Mouse (Mus musculus) MEL (cell line): ENCODE measurements at regions not wholly inside any gene's neighbourhood (a gene's known extent, or its start where the extent isn't known, plus 50 kb on each side); places are given as distances from the start of the nearest gene placed in this dataset.
A peak's percentile ranks its signal among the peaks of the same experiment; 100 is the strongest.

ENCODE experiments used
- DNase-seq: peaks from one replicate; pipeline ENCODE4 v3.0.0; 2011; ENCODE audit warnings: low read depth, low spot score
- H3K27ac ChIP-seq: 2 replicates; pipeline ENCODE4 v1.5.1; 2012; ENCODE audit warnings: low read depth, mild to moderate bottlenecking, control low read depth, low read length, moderate library complexity; ENCODE audit not compliant: control insufficient read depth
- H3K27me3 ChIP-seq, 2 experiments: fragments of 150-350 bp in 1 of 2; sonication (generic) in 1 of 2; 2 replicates each; pipeline ENCODE4 v1.6.1; 2012; ENCODE audit warnings: low read length in 2 of 2, mild to moderate bottlenecking in 2 of 2, improper control_type of control experiment in 1 of 2, moderate library complexity in 1 of 2; ENCODE audit not compliant: insufficient read depth in 2 of 2, control insufficient read depth in 1 of 2
- H3K36me3 ChIP-seq, 2 experiments: 2 replicates each; pipeline ENCODE4 v1.6.1; 2012 to 2014; ENCODE audit warnings: low read length in 2 of 2, improper control_type of control experiment in 1 of 2, inconsistent platforms in 1 of 2, mild to moderate bottlenecking in 1 of 2; ENCODE audit not compliant: insufficient read depth in 2 of 2, control insufficient read depth in 1 of 2
- H3K4me1 ChIP-seq, 2 experiments: fragments of 150-350 bp in 1 of 2; sonication (generic) in 1 of 2; 2 replicates each; pipeline ENCODE4 v1.6.1; 2012; ENCODE audit warnings: low read length in 2 of 2, improper control_type of control experiment in 1 of 2, mild to moderate bottlenecking in 1 of 2; ENCODE audit not compliant: insufficient read depth in 2 of 2, control insufficient read depth in 1 of 2
- H3K4me3 ChIP-seq, 2 experiments: fragments of 150-350 bp in 1 of 2; sonication (generic) in 1 of 2; 2 replicates each; pipeline ENCODE4 v1.5.1; 2012; ENCODE audit warnings: low read depth in 2 of 2, low read length in 2 of 2, mild to moderate bottlenecking in 2 of 2, moderate library complexity in 2 of 2, control low read depth in 1 of 2, improper control_type of control experiment in 1 of 2; ENCODE audit not compliant: control insufficient read depth in 1 of 2, insufficient read depth in 1 of 2
- H3K79me2 ChIP-seq: 2 replicates; pipeline ENCODE4 v1.6.1; 2012; ENCODE audit warnings: mild to moderate bottlenecking, low read length, moderate library complexity; ENCODE audit not compliant: control insufficient read depth, poor library complexity, insufficient read depth
- H3K9ac ChIP-seq: 2 replicates; pipeline ENCODE4 v1.6.1; 2012; ENCODE audit warnings: low read depth, mild to moderate bottlenecking, control low read depth, low read length, moderate library complexity; ENCODE audit not compliant: control insufficient read depth, poor library complexity, severe bottlenecking
- H3K9me3 ChIP-seq: fragments of 150-350 bp; sonication (generic); replicated peaks from 2 replicates; pipeline ENCODE4 v1.6.1; 2012; ENCODE audit warnings: mild to moderate bottlenecking, low read length, improper control_type of control experiment, moderate library complexity; ENCODE audit not compliant: insufficient read depth
- BHLHE40 ChIP-seq: IDR thresholded peaks from 2 replicates; pipeline ENCODE4 v1.6.1; 2012; ENCODE audit warnings: low read depth, mild to moderate bottlenecking, inconsistent platforms, low read length, improper control_type of control experiment, borderline replicate concordance
- CHD1 ChIP-seq: IDR thresholded peaks from 2 replicates; pipeline ENCODE4 v1.6.1; 2012; ENCODE audit warnings: low read depth, mild to moderate bottlenecking, inconsistent platforms, low read length, improper control_type of control experiment
- CHD2 ChIP-seq: IDR thresholded peaks from 2 replicates; pipeline ENCODE4 v1.6.1; 2011; ENCODE audit warnings: low read length, improper control_type of control experiment
- CTCF ChIP-seq, 3 experiments: IDR thresholded peaks in 2 of 3; conservative IDR thresholded peaks in 1 of 3; 2 replicates each; pipeline ENCODE4 v1.5.1; 2011 to 2012; ENCODE audit warnings: low read length in 3 of 3, low read depth in 2 of 3, mild to moderate bottlenecking in 2 of 3, improper control_type of control experiment in 1 of 3, inconsistent platforms in 1 of 3, mixed read lengths in 1 of 3, moderate library complexity in 1 of 3; ENCODE audit not compliant: control insufficient read depth in 1 of 3, insufficient read depth in 1 of 3, poor library complexity in 1 of 3, severe bottlenecking in 1 of 3
- ELF1 ChIP-seq: IDR thresholded peaks from 2 replicates; pipeline ENCODE4 v1.6.1; 2014; ENCODE audit warnings: low read depth, mild to moderate bottlenecking, inconsistent platforms, low read length, improper control_type of control experiment, moderate library complexity
- EP300 ChIP-seq, 2 experiments: IDR thresholded peaks; 2 replicates each; pipeline ENCODE4 v1.6.1; 2011; ENCODE audit warnings: improper control_type of control experiment in 2 of 2, low read length in 2 of 2, low read depth in 1 of 2, mild to moderate bottlenecking in 1 of 2
- ETS1 ChIP-seq: IDR thresholded peaks from 2 replicates; pipeline ENCODE4 v1.6.1; 2012; ENCODE audit warnings: low read depth, mild to moderate bottlenecking, inconsistent platforms, low read length, improper control_type of control experiment, moderate library complexity
- GABPA ChIP-seq: IDR thresholded peaks from 2 replicates; pipeline ENCODE4 v1.6.1; 2012; ENCODE audit warnings: low read depth, mild to moderate bottlenecking, inconsistent platforms, low read length, improper control_type of control experiment, moderate library complexity
- GATA1 ChIP-seq: IDR thresholded peaks from 2 replicates; pipeline ENCODE4 v1.6.1; 2011; ENCODE audit warnings: low read depth, low read length, improper control_type of control experiment
- JUND ChIP-seq: IDR thresholded peaks from 2 replicates; pipeline ENCODE4 v1.6.1; 2011; ENCODE audit warnings: low read depth, mild to moderate bottlenecking, improper control_type of control experiment, low read length
- MAFK ChIP-seq: IDR thresholded peaks from 2 replicates; pipeline ENCODE4 v1.6.1; 2011; ENCODE audit warnings: low read depth, mild to moderate bottlenecking, low read length, improper control_type of control experiment, borderline replicate concordance
- MAX ChIP-seq: IDR thresholded peaks from 2 replicates; pipeline ENCODE4 v1.6.1; 2011; ENCODE audit warnings: low read length, improper control_type of control experiment
- MAZ ChIP-seq: IDR thresholded peaks from 2 replicates; pipeline ENCODE4 v1.6.1; 2012; ENCODE audit warnings: low read depth, mild to moderate bottlenecking, inconsistent platforms, low read length, improper control_type of control experiment
- MYC ChIP-seq: IDR thresholded peaks from 2 replicates; pipeline ENCODE4 v1.6.1; 2011; ENCODE audit warnings: low read depth, mild to moderate bottlenecking, low read length, improper control_type of control experiment, moderate library complexity
- NELFE ChIP-seq: IDR thresholded peaks from 2 replicates; pipeline ENCODE4 v1.6.1; 2011; ENCODE audit warnings: low read depth, low read length, improper control_type of control experiment
- POLR2A ChIP-seq, 2 experiments: IDR thresholded peaks; 2 replicates each; pipeline ENCODE4 v1.6.1; 2011 to 2012; ENCODE audit warnings: low read length in 2 of 2, mild to moderate bottlenecking in 2 of 2, control low read depth in 1 of 2, improper control_type of control experiment in 1 of 2, low read depth in 1 of 2, moderate library complexity in 1 of 2; ENCODE audit not compliant: control insufficient read depth in 1 of 2, insufficient read depth in 1 of 2, poor library complexity in 1 of 2
- POLR2AphosphoS2 ChIP-seq: IDR thresholded peaks from 2 replicates; pipeline ENCODE4 v1.6.1; 2011; ENCODE audit warnings: low read length, improper control_type of control experiment
- RAD21 ChIP-seq: IDR thresholded peaks from 2 replicates; pipeline ENCODE4 v1.6.1; 2011; ENCODE audit warnings: mild to moderate bottlenecking, low read depth, low read length, improper control_type of control experiment
- RCOR1 ChIP-seq: IDR thresholded peaks from 2 replicates; pipeline ENCODE4 v1.6.1; 2012; ENCODE audit warnings: low read depth, mild to moderate bottlenecking, inconsistent platforms, low read length, improper control_type of control experiment
- SIN3A ChIP-seq: IDR thresholded peaks from 2 replicates; pipeline ENCODE4 v1.6.1; 2012; ENCODE audit warnings: low read length, improper control_type of control experiment, inconsistent platforms
- TAL1 ChIP-seq: IDR thresholded peaks from 2 replicates; pipeline ENCODE4 v1.6.1; 2012; ENCODE audit warnings: mild to moderate bottlenecking, inconsistent platforms, low read length, moderate library complexity, mixed read lengths
- TBP ChIP-seq: IDR thresholded peaks from 2 replicates; pipeline ENCODE4 v1.8.0; 2011; ENCODE audit warnings: low read depth, low read length, improper control_type of control experiment
- TCF12 ChIP-seq: IDR thresholded peaks from 2 replicates; pipeline ENCODE4 v1.6.1; 2014; ENCODE audit warnings: low read depth, mild to moderate bottlenecking, inconsistent platforms, low read length, improper control_type of control experiment, moderate library complexity
- UBTF ChIP-seq: IDR thresholded peaks from 2 replicates; pipeline ENCODE4 v1.6.1; 2012; ENCODE audit warnings: low read depth, mild to moderate bottlenecking, inconsistent platforms, low read length, improper control_type of control experiment, moderate library complexity, borderline replicate concordance; ENCODE audit not compliant: insufficient read depth
- USF1 ChIP-seq: IDR thresholded peaks from 2 replicates; pipeline ENCODE4 v1.6.1; 2014; ENCODE audit warnings: low read depth, mild to moderate bottlenecking, inconsistent platforms, low read length, improper control_type of control experiment, moderate library complexity
- ZKSCAN1 ChIP-seq: IDR thresholded peaks from 2 replicates; pipeline ENCODE4 v1.6.1; 2012; ENCODE audit warnings: low read depth, mild to moderate bottlenecking, inconsistent platforms, low read length, improper control_type of control experiment, moderate library complexity
- ZMIZ1 ChIP-seq: IDR thresholded peaks from 2 replicates; pipeline ENCODE4 v1.6.1; 2012; ENCODE audit warnings: low read depth, mild to moderate bottlenecking, inconsistent platforms, low read length, improper control_type of control experiment, moderate library complexity
- ZNF384 ChIP-seq: IDR thresholded peaks from 2 replicates; pipeline ENCODE4 v1.6.1; 2012; ENCODE audit warnings: low read depth, mild to moderate bottlenecking, inconsistent platforms, low read length, improper control_type of control experiment

DNA sequence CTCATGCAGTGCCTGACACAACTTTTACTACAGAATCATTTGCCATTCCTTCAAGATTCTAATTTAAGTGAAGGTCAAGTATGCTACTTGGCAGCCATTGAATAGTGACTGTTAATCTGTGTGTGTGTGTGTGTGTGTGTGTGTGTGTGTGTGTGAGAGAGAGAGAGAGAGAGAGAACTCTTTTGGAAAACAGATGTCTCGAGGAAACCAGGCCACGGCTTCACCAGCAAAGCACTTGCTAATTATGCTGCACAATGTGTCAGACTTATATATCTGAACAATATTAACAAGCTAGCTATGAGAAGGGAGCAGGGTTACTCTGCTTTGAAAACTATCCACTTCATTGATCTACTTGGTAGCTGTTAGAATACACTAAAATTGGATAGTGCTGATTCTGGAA, 53.1 kb upstream of the Ralgps2 start:
- H3K4me1 ChIP-seq, result peaks cover 8 to 24% of the 10 kb centered on the region in 2 experiments
- no peak overlapping the region for H3K27ac ChIP-seq

GRCm38 (mm10) chr1:156990567-156991494, 51.4 kb upstream of the Ralgps2 start:
- peak; percentile 42 for DNase-seq
- H3K79me2 ChIP-seq, result no peaks in the 10 kb centered on the region
- no peaks in the 10 kb centered on the region for H3K9me3 ChIP-seq
- no peak overlapping the region for H3K4me3 ChIP-seq
- peaks cover 20 to 30% of the 10 kb centered on the region in 2 experiments for H3K4me1 ChIP-seq
- H3K27ac ChIP-seq, result no peak overlapping the region
- TF ChIP-seq SIN3A (no peak), ELF1 (no peak), NELFE (no peak), ZMIZ1 (no peak), GATA1 (peak; percentile 62; the same call in 1 of the 2 replicates), POLR2A (IDR thresholded peaks at IDR 0.05; ENCODE audit: control insufficient read depth in 1 of 2, insufficient read depth in 1 of 2, low read depth in 1 of 2, low read length in 2 of 2, poor library complexity in 1 of 2) (no peak), BHLHE40 (peak; percentile 65; the same call in 1 of the 2 replicates), MAX (no peak), EP300 (IDR thresholded peaks at IDR 0.05; ENCODE audit: low read depth in 1 of 2, low read length in 2 of 2) (peak; percentile 55 to 80; a peak in 3 of 4 replicates), TAL1 (peak; percentile 53), TBP (no peak), RCOR1 (peak; percentile 51; the same call in 1 of the 2 replicates), MAZ (no peak), TCF12 (peak; percentile 89), GABPA (no peak), CHD1 (no peak), ZNF384 (no peak), ETS1 (peak; percentile 92), ZKSCAN1 (no peak), JUND (no peak), POLR2AphosphoS2 (no peak), CTCF (IDR thresholded peaks at IDR 0.05 in 2 of 3, conservative IDR thresholded peaks at IDR 0.05 in 1 of 3; ENCODE audit: control insufficient read depth in 1 of 3, insufficient read depth in 1 of 3, low read depth in 2 of 3, low read length in 3 of 3, poor library complexity in 1 of 3, severe bottlenecking in 1 of 3) (no peak)
- peaks cover 0 to 25% of the 10 kb centered on the region in 2 experiments; a peak in 2 of 4 replicates for H3K36me3 ChIP-seq
- no peaks in the 10 kb centered on the region for H3K27me3 ChIP-seq
- no peak overlapping the region for H3K9ac ChIP-seq

More for the DNA sequence above, 53.1 kb upstream of the Ralgps2 start:
- Histone ChIP-seq H3K36me3 (peaks cover 0 to 15% of the 10 kb centered on the region in 2 experiments; a peak in 2 of 4 replicates), H3K27me3 (no peaks in the 10 kb centered on the region), H3K4me3 (no peak overlapping the region), H3K9me3 (no peaks in the 10 kb centered on the region), H3K79me2 (no peaks in the 10 kb centered on the region), H3K9ac (no peak overlapping the region)
- TF ChIP-seq UBTF (no peak), RAD21 (no peak), ZNF384 (no peak), EP300 (IDR thresholded peaks at IDR 0.05; ENCODE audit: low read depth in 1 of 2, low read length in 2 of 2) (no peak), CTCF (IDR thresholded peaks at IDR 0.05 in 2 of 3, conservative IDR thresholded peaks at IDR 0.05 in 1 of 3; ENCODE audit: control insufficient read depth in 1 of 3, insufficient read depth in 1 of 3, low read depth in 2 of 3, low read length in 3 of 3, poor library complexity in 1 of 3, severe bottlenecking in 1 of 3) (no peak), BHLHE40 (no peak), POLR2A (IDR thresholded peaks at IDR 0.05; ENCODE audit: control insufficient read depth in 1 of 2, insufficient read depth in 1 of 2, low read depth in 1 of 2, low read length in 2 of 2, poor library complexity in 1 of 2) (no peak), GATA1 (no peak), CHD2 (no peak), MAFK (no peak), GABPA (no peak), MAX (no peak), MAZ (no peak), CHD1 (no peak), MYC (no peak), USF1 (no peak)
- no peak for DNase-seq
